Mouse (Mus musculus) midbrain, embryonic 11.5 days (tissue): ENCODE results near the gene Nfia. TPM values are rescaled to one million over a fixed set of nuclear protein-coding genes. Genes with fewer than 3 reads are reported as not detected.

Source experiments
- ATAC-seq: fragments of 200-750 bp; cut with Nextera tagmentation; 2 replicates; pipeline ENCODE4 v1.8.0; 2017; ENCODE audit warnings: moderate TSS enrichment, moderate library complexity; ENCODE audit not compliant: low FRiP score
- DNase-seq: peaks from one replicate; pipeline ENCODE4 v3.0.0; 2015; ENCODE audit warnings: low spot score; ENCODE audit errors: missing footprints
- H3K27ac ChIP-seq: fragments of 300-500 bp; sonication (generic); 2 replicates; pipeline ENCODE4 v1.5.1; 2014; ENCODE audit warnings: low read depth, low read length
- H3K27me3 ChIP-seq: fragments of 300-500 bp; sonication (generic); 2 replicates; pipeline ENCODE4 v1.6.1; 2014; ENCODE audit warnings: mild to moderate bottlenecking, low read length, moderate library complexity, mixed read lengths; ENCODE audit not compliant: control insufficient read depth, insufficient read depth
- H3K36me3 ChIP-seq: fragments of 300-500 bp; sonication (generic); 2 replicates; pipeline ENCODE4 v1.6.1; 2014; ENCODE audit warnings: mild to moderate bottlenecking, low read length, moderate library complexity, mixed read lengths; ENCODE audit not compliant: control insufficient read depth, insufficient read depth
- H3K4me1 ChIP-seq: fragments of 300-500 bp; sonication (generic); 2 replicates; pipeline ENCODE4 v1.6.1; 2014; ENCODE audit warnings: low read length; ENCODE audit not compliant: control insufficient read depth, insufficient read depth
- H3K4me2 ChIP-seq: fragments of 300-500 bp; sonication (generic); 2 replicates; pipeline ENCODE4 v1.6.1; 2014; ENCODE audit warnings: mild to moderate bottlenecking, moderate library complexity
- H3K4me3 ChIP-seq: fragments of 300-500 bp; sonication (generic); 2 replicates; pipeline ENCODE4 v1.5.1; 2014; ENCODE audit warnings: low read depth, low read length
- H3K9ac ChIP-seq: fragments of 300-500 bp; sonication (generic); 2 replicates; pipeline ENCODE4 v1.6.1; 2014; ENCODE audit warnings: low read length
- H3K9me3 ChIP-seq: fragments of 300-500 bp; sonication (generic); 2 replicates; pipeline ENCODE4 v1.6.1; 2016; ENCODE audit warnings: low read length; ENCODE audit not compliant: control insufficient read depth
- WGBS: fragments of 180-500 bp; shearing (Covaris S2); extraction: QIAGEN DNeasy Blood & Tissue Kit; methylation state at CpG from one replicate; pipeline ENCODE4 v1.1.7; 2014; 5-methylcytosine and 5-hydroxymethylcytosine counted together
- polyA plus RNA-seq: library from polyadenylated mRNA; unstranded; fragments of >200 nt; fragmentation: Nextera tagmentation; extraction: Ambion mirVana; gene quantifications from 2 replicates; pipeline ENCODE4 v1.2.1, GENCODE M21; 2014

The Nfia gene
- polyA plus RNA-seq, 1 experiment from 2014 or later = 14.1 TPM

DNA sequence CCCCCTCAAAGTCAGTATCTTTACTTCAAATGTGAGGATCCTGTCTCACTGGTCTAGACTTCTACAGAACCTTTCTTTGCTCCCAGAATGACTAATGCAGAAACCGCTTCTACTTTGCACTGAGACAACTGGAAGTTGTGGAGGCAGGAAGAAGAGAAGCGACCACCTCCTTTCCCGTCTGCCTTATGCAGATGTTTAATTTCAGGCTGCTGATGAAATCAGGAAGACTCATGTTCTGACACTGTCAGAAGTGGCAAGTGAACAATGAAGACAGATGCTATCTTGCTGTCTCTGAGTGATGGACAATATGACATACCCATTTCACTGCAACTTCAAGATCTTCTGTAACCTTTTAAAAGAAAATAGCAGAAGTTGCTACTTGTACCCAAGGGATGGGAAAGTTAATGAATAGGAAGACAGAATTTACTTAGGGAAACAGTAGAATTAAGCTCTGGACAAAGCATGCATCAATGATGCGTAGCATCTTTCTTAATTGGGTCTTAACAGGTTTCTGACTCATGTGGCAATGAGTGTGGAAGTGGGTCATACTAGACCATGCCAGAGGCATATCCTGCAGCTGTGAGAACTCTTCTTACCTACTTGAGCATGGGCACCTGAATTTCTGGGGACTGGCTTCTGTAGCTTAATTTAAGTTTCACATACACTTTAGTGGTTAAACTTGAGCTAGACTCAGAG lies 49.2 kb downstream of the Nfia start:
- Histone ChIP-seq H3K4me1 (peaks cover 16% of the 10 kb centered on the region), H3K27ac (no peak overlapping the region), H3K9me3 (no peaks in the 10 kb centered on the region), H3K36me3 (no peaks in the 10 kb centered on the region), H3K9ac (no peak overlapping the region), H3K4me3 (no peak overlapping the region), H3K27me3 (peaks cover 3% of the 10 kb centered on the region; the same call in 1 of the 2 replicates), H3K4me2 (no peak overlapping the region)
- 90% methylated on average over 4 of the region's 4 CpGs for WGBS
- DNase-seq (no peak), ATAC-seq (no peak)

DNA sequence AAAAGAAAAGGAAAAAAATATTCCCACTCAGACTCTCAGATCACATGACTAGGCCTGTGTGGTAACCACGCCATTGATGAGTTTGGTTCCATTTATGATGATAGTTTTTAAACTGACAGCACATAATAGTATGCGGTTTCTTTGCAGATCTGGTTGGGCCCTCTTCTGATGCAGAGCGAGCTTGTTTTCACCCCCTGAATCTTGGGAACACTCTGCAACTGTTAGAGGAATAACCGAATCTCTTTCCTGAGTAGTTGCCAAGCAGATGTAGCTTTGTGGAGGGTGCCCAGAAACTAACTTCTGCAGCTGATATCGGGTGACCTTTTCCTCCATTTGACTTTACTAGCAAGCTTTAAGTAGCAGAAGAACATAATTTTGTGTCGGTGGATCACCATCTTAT lies 51.0 kb downstream of the Nfia start:
- no peaks in the 10 kb centered on the region for H3K36me3 ChIP-seq
- no peak overlapping the region for H3K4me2 ChIP-seq
- WGBS = 90% methylated on average over 6 of the region's 6 CpGs
- no peak for DNase-seq
- no peak overlapping the region for H3K9ac ChIP-seq
- no peak for ATAC-seq
- H3K4me3 ChIP-seq = no peak overlapping the region
- H3K9me3 ChIP-seq = no peaks in the 10 kb centered on the region
- H3K4me1 ChIP-seq = peaks cover 23% of the 10 kb centered on the region
- no peak overlapping the region for H3K27ac ChIP-seq
- H3K27me3 ChIP-seq = peaks cover 5% of the 10 kb centered on the region; the same call in 1 of the 2 replicates

DNA sequence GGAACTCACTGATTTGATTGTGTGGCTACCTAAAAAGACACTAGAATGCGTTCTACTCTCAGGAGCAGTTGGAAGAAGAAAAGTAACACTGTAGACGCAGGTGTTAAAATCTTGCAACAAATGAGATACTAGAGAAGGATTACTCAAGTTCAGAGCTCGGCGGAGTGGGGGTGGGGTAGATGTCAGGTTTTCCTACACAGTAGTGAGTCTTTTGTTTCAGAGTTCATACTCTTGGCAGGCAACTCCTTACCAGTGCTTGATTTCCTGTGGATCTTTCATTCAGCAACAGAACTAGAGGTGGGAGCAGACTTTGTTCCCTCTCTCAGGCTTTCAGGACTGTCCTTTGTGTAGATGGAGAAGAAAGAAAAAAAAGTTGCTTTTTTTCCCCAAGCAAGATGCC lies 51.9 kb downstream of the Nfia start:
- no peaks in the 10 kb centered on the region for H3K36me3 ChIP-seq
- no peaks in the 10 kb centered on the region for H3K9me3 ChIP-seq
- ATAC-seq (no peak), DNase-seq (peak; percentile 84)
- H3K4me2 ChIP-seq = no peak overlapping the region
- peaks cover 9% of the 10 kb centered on the region; the same call in 1 of the 2 replicates for H3K27me3 ChIP-seq
- H3K4me1 ChIP-seq = peaks cover 23% of the 10 kb centered on the region
- H3K4me3 ChIP-seq = no peak overlapping the region
- no peak overlapping the region for H3K9ac ChIP-seq
- no peak overlapping the region for H3K27ac ChIP-seq
- 43% methylated on average over 4 of the region's 4 CpGs for WGBS

DNA sequence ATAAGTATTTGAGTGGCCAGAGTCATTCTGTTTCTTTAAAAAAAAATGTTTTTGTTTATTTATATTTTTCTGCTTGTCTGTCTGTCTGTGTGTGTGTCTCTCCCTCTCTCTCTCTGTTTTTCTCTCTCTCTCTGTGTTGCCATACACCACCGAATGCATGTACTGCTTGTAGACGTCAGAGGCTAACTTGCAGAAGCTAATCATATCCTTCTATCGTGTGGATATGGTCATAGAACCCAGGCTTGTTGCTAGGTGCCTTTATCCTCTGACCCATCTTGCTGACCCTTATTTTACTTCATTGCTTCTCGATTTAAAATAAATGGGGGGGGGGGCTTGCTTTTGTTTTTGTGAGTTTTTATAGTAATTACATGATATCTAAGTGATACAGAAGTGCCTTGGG lies 52.9 kb downstream of the Nfia start:
- DNase-seq (no peak), ATAC-seq (peak; percentile 83)
- peaks cover 24% of the 10 kb centered on the region for H3K4me1 ChIP-seq
- no peak overlapping the region for H3K4me2 ChIP-seq
- no peaks in the 10 kb centered on the region for H3K9me3 ChIP-seq
- H3K4me3 ChIP-seq = no peak overlapping the region
- no peak overlapping the region for H3K9ac ChIP-seq
- H3K27ac ChIP-seq = no peak overlapping the region
- no peaks in the 10 kb centered on the region for H3K36me3 ChIP-seq
- peaks cover 10% of the 10 kb centered on the region; the same call in 1 of the 2 replicates for H3K27me3 ChIP-seq
- 19% methylated on average over 4 of the region's 4 CpGs for WGBS

DNA sequence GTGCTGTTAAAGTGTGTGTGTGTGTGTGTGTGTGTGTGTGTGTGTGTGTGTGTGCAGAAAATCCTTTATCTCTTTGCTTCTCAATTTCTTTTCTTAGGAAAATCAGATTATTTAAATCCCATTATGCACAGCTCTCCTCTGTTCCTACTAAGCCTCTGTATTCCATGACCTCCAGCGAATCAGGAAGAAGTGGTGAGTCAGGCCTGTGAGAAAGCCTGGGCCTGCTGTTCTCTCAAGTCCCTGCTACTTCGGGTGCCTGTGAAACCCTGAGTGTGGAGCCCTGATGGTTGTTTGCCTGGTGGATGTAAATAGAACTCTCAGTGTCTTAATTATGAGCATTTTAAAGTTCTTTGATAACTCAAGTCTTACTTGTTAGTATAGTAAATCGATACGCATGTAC lies 53.3 kb downstream of the Nfia start:
- ATAC-seq (peak; percentile 96), DNase-seq (no peak)
- Histone ChIP-seq H3K27me3 (peaks cover 10% of the 10 kb centered on the region; the same call in 1 of the 2 replicates), H3K4me1 (peaks cover 24% of the 10 kb centered on the region), H3K4me2 (no peak overlapping the region), H3K36me3 (no peaks in the 10 kb centered on the region), H3K4me3 (no peak overlapping the region), H3K9me3 (no peaks in the 10 kb centered on the region), H3K27ac (no peak overlapping the region), H3K9ac (no peak overlapping the region)
- WGBS = 41% methylated on average over 4 of the region's 4 CpGs

DNA sequence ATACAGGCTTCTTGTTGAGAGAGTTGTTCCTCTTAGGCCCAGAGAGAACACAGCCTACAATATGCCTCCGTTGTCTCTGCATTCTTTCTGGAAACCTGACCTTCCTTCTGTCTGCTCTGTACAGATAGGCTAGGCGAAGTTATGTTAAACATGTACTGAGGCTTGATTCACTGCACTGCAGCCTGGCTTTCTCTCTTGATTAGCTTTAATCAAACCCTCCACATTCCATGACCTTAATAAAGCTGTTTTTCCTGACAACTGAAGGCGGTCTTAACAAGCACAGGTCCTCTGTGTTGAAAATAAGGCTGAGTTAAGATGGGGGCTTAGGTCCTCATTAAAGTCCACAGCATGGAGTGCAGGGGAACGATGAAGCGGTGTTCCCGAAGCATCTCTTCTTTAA lies 54.6 kb downstream of the Nfia start:
- Histone ChIP-seq H3K4me2 (no peak overlapping the region), H3K27me3 (peaks cover 10% of the 10 kb centered on the region; the same call in 1 of the 2 replicates), H3K36me3 (no peaks in the 10 kb centered on the region), H3K27ac (no peak overlapping the region), H3K4me1 (peaks cover 24% of the 10 kb centered on the region), H3K9ac (no peak overlapping the region), H3K4me3 (no peak overlapping the region), H3K9me3 (no peaks in the 10 kb centered on the region)
- DNase-seq (no peak), ATAC-seq (no peak)
- 50% methylated on average over 6 of the region's 6 CpGs for WGBS

DNA sequence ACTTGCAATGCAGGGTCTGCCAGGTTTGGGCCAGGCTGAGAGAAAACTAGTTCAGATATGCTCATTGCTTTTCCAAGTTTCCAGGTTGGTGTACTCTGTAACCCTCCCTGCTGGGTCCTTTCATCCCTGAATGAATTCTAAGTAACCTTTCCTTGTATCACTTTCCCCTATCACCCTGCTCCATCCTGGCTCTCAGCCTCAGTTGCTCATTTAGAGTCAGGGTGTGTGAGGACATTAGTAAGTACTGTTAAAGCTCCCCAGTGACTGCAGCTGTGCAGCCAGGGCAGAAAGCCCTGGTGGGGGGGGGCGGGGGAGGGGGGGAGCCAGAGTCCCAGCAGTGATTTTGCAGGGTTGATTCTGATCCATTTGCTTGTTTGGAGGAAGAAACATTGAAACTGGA lies 56.0 kb downstream of the Nfia start:
- 15% methylated on average over 1 of the region's 1 CpGs for WGBS
- peaks cover 15% of the 10 kb centered on the region; the same call in 1 of the 2 replicates for H3K27me3 ChIP-seq
- H3K4me2 ChIP-seq = no peak overlapping the region
- H3K9ac ChIP-seq = no peak overlapping the region
- H3K4me3 ChIP-seq = no peak overlapping the region
- no peak for DNase-seq
- no peak for ATAC-seq
- H3K4me1 ChIP-seq = peaks cover 24% of the 10 kb centered on the region
- no peaks in the 10 kb centered on the region for H3K9me3 ChIP-seq
- H3K27ac ChIP-seq = no peak overlapping the region
- no peaks in the 10 kb centered on the region for H3K36me3 ChIP-seq

DNA sequence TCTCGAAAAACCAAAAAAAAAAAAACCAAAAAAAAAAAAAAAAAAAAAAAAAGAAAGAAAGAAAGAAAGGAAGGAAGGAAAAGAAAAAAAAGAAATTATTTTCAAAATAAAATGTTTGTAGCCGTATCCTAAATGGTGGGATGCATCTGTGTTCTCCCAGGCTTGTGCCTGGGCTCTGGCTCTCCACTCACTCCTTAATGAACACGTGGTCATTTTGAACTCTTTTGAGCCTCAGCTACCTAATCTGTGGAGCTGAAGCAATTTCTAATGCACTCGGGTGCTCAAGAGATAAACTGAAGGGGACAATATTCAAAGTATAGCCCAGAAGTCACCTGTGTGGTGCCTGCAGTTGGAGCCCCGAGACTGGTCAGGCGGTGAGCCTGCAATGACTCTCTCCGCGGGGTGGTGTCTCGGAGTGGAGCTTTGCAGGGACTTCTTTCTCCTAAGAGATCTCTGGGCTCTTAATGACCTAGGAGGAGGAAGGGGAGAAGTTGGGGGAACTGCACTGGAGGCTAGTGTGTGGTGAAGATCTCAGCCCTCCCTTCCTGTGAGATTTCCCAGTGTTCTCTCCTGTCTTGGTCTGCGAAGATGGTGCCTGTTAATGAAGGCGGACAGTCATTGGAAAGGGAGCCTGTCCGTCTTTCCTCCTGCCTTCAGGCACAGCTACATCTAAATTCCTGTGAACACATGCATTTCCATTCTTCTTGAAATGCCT lies 57.0 kb downstream of the Nfia start:
- Histone ChIP-seq H3K9me3 (no peaks in the 10 kb centered on the region), H3K27ac (no peak overlapping the region), H3K4me3 (no peak overlapping the region), H3K4me1 (peaks cover 21% of the 10 kb centered on the region), H3K27me3 (peaks cover 15% of the 10 kb centered on the region; the same call in 1 of the 2 replicates), H3K36me3 (no peaks in the 10 kb centered on the region), H3K4me2 (no peak overlapping the region), H3K9ac (no peak overlapping the region)
- WGBS = 80% methylated on average over 11 of the region's 12 CpGs
- DNase-seq (no peak), ATAC-seq (no peak)
